Mouse (Mus musculus) liver, adult 2 months (tissue): ENCODE measurements around the gene Tor2a. TPM values are rescaled to one million over a fixed set of nuclear protein-coding genes. Genes with fewer than 3 reads are reported as not detected.

Experiments used
- DNase-seq: peaks from one replicate; pipeline ENCODE4 v3.0.0-alpha.2; 2011; ENCODE audit warnings: low read depth, low spot score; ENCODE audit errors: extremely low read depth
- H3K27ac ChIP-seq: fragments of 200-500 bp; replicated peaks from 2 replicates; pipeline ENCODE4 v1.5.1; 2012; ENCODE audit warnings: low read depth, mild to moderate bottlenecking, control low read depth, inconsistent platforms, low read length; ENCODE audit not compliant: insufficient read depth
- H3K27me3 ChIP-seq: fragments of 200-500 bp; 2 replicates; pipeline ENCODE4 v1.6.1; 2012; ENCODE audit warnings: mild to moderate bottlenecking, moderate library complexity, low read length, inconsistent platforms; ENCODE audit not compliant: control insufficient read depth, insufficient read depth
- H3K36me3 ChIP-seq: fragments of 200-500 bp; 2 replicates; pipeline ENCODE4 v1.6.1; 2012; ENCODE audit warnings: low read length, inconsistent platforms; ENCODE audit not compliant: control insufficient read depth, insufficient read depth
- H3K4me1 ChIP-seq: fragments of 200-500 bp; 2 replicates; pipeline ENCODE4 v1.6.1; 2011; ENCODE audit warnings: low read length; ENCODE audit not compliant: control insufficient read depth, insufficient read depth
- H3K4me3 ChIP-seq: fragments of 200-500 bp; 2 replicates; pipeline ENCODE4 v1.5.1; 2011; ENCODE audit warnings: low read depth, mild to moderate bottlenecking, control low read depth, low read length, moderate library complexity; ENCODE audit not compliant: insufficient read depth
- H3K79me2 ChIP-seq: fragments of 200-500 bp; 2 replicates; pipeline ENCODE4 v1.6.1; 2012; ENCODE audit warnings: inconsistent platforms, mild to moderate bottlenecking, low read length, moderate library complexity; ENCODE audit not compliant: control insufficient read depth, insufficient read depth
- H3K9ac ChIP-seq: fragments of 200-500 bp; 2 replicates; pipeline ENCODE4 v1.6.1; 2012; ENCODE audit warnings: low read depth, mild to moderate bottlenecking, control low read depth, inconsistent platforms, low read length
- CTCF ChIP-seq: fragments of 200-500 bp; IDR thresholded peaks from 2 replicates; pipeline ENCODE4 v1.5.1; 2011; ENCODE audit warnings: low read depth, low read length, control low read depth
- POLR2A ChIP-seq: fragments of 200-500 bp; IDR thresholded peaks from 2 replicates; pipeline ENCODE4 v1.6.1; 2011; ENCODE audit warnings: low read length, control low read depth; ENCODE audit not compliant: insufficient read depth; ENCODE audit errors: extremely low read depth
- WGBS: fragments of 180-500 bp; shearing (Covaris S2); methylation state at CpG from one replicate; pipeline ENCODE4 v1.1.7; 2018; 5-methylcytosine and 5-hydroxymethylcytosine counted together
- polyA plus RNA-seq: library from polyadenylated mRNA; depleted of rRNA; stranded (reverse); fragments of >200 nt; gene quantifications from 2 replicates; pipeline ENCODE4 v1.2.3, GENCODE M21; 2012
- total RNA-seq: library from RNA; depleted of rRNA; stranded (reverse); fragments of >200 nt; gene quantifications from 2 replicates; pipeline ENCODE4 v1.2.3, GENCODE M21; 2014

The Tor2a gene
- total and polyA plus RNA-seq, 2 experiments = 26.6 to 72.6 TPM

- 91% methylated on average over 9 of the region's 9 CpGs for WGBS
- no peak for TF ChIP-seq CTCF
- no peak for TF ChIP-seq POLR2A
- no peaks in the 10 kb centered on the region for H3K79me2 ChIP-seq
- H3K27me3 ChIP-seq = no peaks in the 10 kb centered on the region
- no peak overlapping the region for H3K9ac ChIP-seq
- no peak overlapping the region for H3K4me3 ChIP-seq
- H3K36me3 ChIP-seq = no peaks in the 10 kb centered on the region
- peaks cover 15% of the 10 kb centered on the region for H3K4me1 ChIP-seq
- no peak overlapping the region for H3K27ac ChIP-seq
- DNase-seq = no peak
These were observed 38.3 kb upstream of the Tor2a start for GRCm38 (mm10) chr2:32718761-32719160.

GRCm38 (mm10) chr2:32720053-32720452 lies 37.0 kb upstream of the Tor2a start:
- TF ChIP-seq POLR2A (no peak), CTCF (no peak)
- Histone ChIP-seq H3K36me3 (no peaks in the 10 kb centered on the region), H3K79me2 (no peaks in the 10 kb centered on the region), H3K9ac (no peak overlapping the region), H3K27ac (no peak overlapping the region), H3K4me3 (no peak overlapping the region), H3K4me1 (peaks cover 2% of the 10 kb centered on the region; the same call in 1 of the 2 replicates), H3K27me3 (no peaks in the 10 kb centered on the region)
- 93% methylated on average over 3 of the region's 3 CpGs for WGBS
- DNase-seq = no peak

GRCm38 (mm10) chr2:32720681-32721229 lies 36.3 kb upstream of the Tor2a start, which contains the start of gene Sh2d3c:
Sh2d3c (plus strand) TSS chr2:32721055.
- H3K36me3 ChIP-seq = no peaks in the 10 kb centered on the region
- no peaks in the 10 kb centered on the region for H3K79me2 ChIP-seq
- H3K4me3 ChIP-seq = no peak within 1 kb of the TSS
- TF ChIP-seq CTCF (no peak), POLR2A (no peak)
- H3K27ac ChIP-seq = no peak within 1 kb of the TSS
- H3K9ac ChIP-seq = no peak within 1 kb of the TSS; the same call in 1 of the 2 replicates
- no peaks in the 10 kb centered on the region for H3K27me3 ChIP-seq
- no peaks in the 10 kb centered on the region for H3K4me1 ChIP-seq
- DNase-seq = no peak
- WGBS = 77% methylated on average over 8 of the region's 8 CpGs

GRCm38 (mm10) chr2:32722046-32722445 lies 35.0 kb upstream of the Tor2a start:
- no peak overlapping the region for H3K4me3 ChIP-seq
- no peaks in the 10 kb centered on the region for H3K36me3 ChIP-seq
- no peaks in the 10 kb centered on the region for H3K4me1 ChIP-seq
- no peak overlapping the region for H3K9ac ChIP-seq
- H3K27me3 ChIP-seq = no peaks in the 10 kb centered on the region
- DNase-seq = no peak
- TF ChIP-seq CTCF = no peak
- TF ChIP-seq POLR2A = no peak
- H3K27ac ChIP-seq = no peak overlapping the region
- no peaks in the 10 kb centered on the region for H3K79me2 ChIP-seq
- 72% methylated on average over 6 of the region's 6 CpGs for WGBS

- Histone ChIP-seq H3K9ac (no peak overlapping the region), H3K4me1 (no peaks in the 10 kb centered on the region), H3K4me3 (no peak overlapping the region), H3K36me3 (no peaks in the 10 kb centered on the region), H3K27me3 (no peaks in the 10 kb centered on the region), H3K27ac (no peak overlapping the region), H3K79me2 (no peaks in the 10 kb centered on the region)
- no peak for TF ChIP-seq POLR2A
- TF ChIP-seq CTCF = no peak
- no peak for DNase-seq
- 83% methylated on average over 3 of the region's 3 CpGs for WGBS
These were observed 34.5 kb upstream of the Tor2a start for GRCm38 (mm10) chr2:32722581-32722980.

- no peak overlapping the region for H3K27ac ChIP-seq
- H3K4me3 ChIP-seq = no peak overlapping the region
- no peaks in the 10 kb centered on the region for H3K27me3 ChIP-seq
- H3K36me3 ChIP-seq = no peaks in the 10 kb centered on the region
- no peak for TF ChIP-seq CTCF
- TF ChIP-seq POLR2A = no peak
- no peak overlapping the region for H3K9ac ChIP-seq
- WGBS = 90% methylated on average over 4 of the region's 4 CpGs
- DNase-seq = no peak
- no peaks in the 10 kb centered on the region for H3K79me2 ChIP-seq
- no peaks in the 10 kb centered on the region for H3K4me1 ChIP-seq
These were observed 32.9 kb upstream of the Tor2a start for GRCm38 (mm10) chr2:32724149-32724548.
